Mouse (Mus musculus) Muller cell, postnatal 12 days (primary cell): Measurements from ENCODE around the gene Cst13.
"Not testable (repeated sequence)": the region's sequence is repeated elsewhere in the genome, so short reads cannot be mapped to it uniquely, and the experiment has no call there.

Experiments used
- DNase-seq: peaks from one replicate; pipeline ENCODE4 v3.0.0-alpha.2; 2015; ENCODE audit errors: inconsistent ontology term

Cst13 gene

DNA sequence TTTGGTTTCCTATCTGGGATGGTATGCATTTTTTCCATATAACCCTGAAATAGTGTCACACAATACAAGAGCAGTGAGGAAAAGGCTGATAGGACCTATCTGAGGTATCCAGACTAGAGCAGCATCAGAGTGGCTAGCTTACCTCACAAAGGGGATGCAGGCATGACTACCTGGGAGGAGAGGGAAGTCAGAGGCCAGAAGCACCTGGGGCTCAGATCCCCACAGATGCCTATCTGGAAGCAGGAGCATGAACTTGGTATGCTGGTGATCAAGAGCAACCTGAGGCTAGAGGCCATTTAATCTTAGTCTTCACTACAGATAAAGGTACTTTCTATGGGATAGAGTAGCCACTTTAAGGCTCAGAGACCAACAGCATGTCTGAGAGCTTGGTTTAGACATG is at the start of gene Cst13:
Gene Cst13 (plus strand): TSS at position 173 of the 400 bp plus-strand sequence.
- no peak for DNase-seq

GRCm38 (mm10) chr2:148771397-148771796 is 48.5 kb upstream of the Cst13 start, which contains the start of gene Cst11:
Gene Cst11, minus strand, starts transcription at chr2:148771497.
- DNase-seq, result not testable (repeated sequence)

DNA sequence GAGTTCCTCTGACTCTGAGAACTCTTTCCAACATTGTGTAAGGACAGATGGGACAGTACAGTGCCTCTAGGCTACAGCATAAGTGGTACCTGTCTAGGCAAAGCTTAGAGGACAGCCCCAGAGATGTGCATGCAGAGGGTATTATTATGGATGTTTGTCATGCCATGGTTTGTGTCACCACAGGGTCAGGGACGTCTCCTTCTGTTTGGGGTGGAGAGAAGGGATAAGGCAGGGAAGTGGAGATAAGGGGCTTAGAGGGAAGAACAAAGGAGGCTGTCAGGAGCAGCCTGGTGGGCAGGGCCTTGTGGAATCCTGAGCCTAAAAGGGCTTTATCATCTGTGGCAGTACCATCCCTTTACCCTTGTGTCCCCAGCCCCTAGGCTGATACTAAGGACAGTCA is 38.2 kb upstream of the Cst13 start, which contains the start of gene 8030411F24Rik:
Gene 8030411F24Rik (plus strand): TSS at position 301 of the 400 bp plus-strand sequence.
- no peak for DNase-seq

DNA sequence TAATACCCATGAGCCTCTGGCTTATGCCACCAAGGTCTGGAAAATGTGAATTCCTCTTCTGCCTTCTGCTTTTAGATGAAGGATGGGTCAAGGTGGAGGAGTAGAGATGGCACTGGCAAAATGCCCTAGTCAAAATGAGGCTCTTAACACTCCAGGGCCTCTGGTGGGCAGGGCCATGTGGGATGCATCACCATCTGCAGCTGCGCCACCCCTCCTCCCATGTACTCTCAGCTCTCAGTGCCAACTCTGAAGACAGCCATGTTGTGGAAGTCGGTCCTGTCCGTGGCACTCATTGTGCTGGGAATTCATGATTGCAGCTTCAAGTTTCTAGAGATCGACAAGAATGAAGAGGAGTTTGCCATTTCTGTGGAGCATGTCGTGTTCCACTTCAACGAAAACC is 30.7 kb upstream of the Cst13 start, which contains the start of gene Cst12:
Gene Cst12 (plus strand): TSS at position 220 of the 400 bp plus-strand sequence.
- DNase-seq, result no peak

GRCm38 (mm10) chr2:148798485-148798884 is 21.4 kb upstream of the Cst13 start, which contains the start of gene Cst8:
Gene Cst8, plus strand, starts transcription at chr2:148798785.
- no peak for DNase-seq

- DNase-seq, result no peak
Observed at GRCm38 (mm10) chr2:148801491-148801921, 18.4 kb upstream of the Cst13 start.

- peak; percentile 13 for DNase-seq
Observed at GRCm38 (mm10) chr2:148806696-148807095, 13.2 kb upstream of the Cst13 start.

DNA sequence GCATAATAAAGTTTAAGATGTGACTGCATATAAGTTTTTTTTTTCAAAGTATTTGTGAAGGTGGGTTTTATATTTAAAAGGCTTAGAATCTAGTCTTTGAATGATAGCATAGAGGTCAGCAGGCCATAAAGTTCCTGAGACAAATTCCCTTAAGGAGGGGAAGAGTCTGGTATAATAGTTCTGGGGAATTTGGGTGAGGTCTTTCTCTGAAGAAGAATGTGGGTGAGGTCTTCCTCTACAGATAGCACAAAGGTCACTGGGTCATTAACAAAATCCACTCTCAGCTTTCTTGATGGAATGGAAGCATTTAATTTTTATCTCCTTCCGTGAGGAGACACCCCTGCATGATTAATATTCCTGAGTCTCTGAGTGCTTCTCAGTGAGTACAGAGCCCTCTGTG is 6.1 kb downstream of the Cst13 start:
- DNase-seq, result no peak

- no peak for DNase-seq
Observed at GRCm38 (mm10) chr2:148834912-148835311, 15.0 kb downstream of the Cst13 start, which contains the start of gene Cst9. Gene Cst9, plus strand, starts transcription at chr2:148835147.

- DNase-seq, result no peak
Observed at GRCm38 (mm10) chr2:148838075-148838777, 18.3 kb downstream of the Cst13 start.

DNA sequence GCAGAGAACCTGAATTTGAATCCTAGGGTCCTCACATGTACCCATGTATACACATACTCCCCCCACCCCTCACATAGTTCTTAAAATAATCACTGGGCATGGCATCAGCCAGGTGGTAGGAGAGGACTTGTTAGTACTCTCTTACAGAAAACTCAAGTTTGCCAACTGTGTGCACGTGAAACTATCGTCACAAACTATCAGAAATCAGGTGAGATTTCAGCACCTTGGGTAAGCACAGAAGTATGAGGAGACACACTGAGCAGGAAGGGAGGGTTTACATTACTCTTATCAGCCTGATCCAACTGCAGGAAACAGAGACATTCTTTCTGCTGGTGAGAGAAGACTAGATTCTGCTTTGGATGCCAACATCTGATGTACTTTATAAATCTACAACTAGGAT is 19.3 kb downstream of the Cst13 start:
- DNase-seq, result no peak

DNA sequence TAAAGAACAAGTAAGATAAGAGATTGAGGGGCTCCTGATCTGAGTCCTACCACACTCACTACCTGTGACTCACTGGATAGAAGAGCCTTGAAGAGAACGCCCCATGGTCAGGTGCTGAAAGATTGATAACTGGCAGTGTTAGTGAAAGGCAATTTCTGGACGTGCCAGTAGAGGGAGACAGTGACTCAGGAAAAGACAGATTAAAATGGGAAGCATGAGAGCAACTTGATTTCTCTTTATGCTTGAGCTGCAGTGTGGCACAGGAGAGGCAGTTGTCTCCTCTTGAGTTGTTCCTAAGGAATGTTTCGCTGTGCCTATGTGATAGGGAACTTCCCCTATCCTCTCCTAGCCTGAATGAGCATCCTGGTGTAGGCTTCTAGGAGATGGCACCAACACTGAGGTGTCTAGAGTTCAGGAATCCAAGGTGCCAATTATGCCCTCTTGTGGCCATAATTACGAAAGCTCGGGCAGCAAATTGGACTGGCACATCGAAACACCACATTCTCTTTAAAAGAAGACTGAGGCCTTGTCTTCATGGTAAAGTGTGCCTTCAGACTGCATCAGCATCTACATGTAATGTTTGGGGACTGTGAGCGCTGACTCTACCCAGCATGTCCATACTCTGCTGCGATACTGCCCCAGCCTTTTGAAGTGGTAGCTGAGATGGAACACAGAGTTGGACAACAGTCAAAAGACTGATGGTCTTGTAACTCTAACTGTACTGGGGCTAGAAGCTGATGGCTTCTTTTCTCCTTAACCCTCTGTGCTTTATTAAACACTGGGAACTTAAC is 31.4 kb downstream of the Cst13 start:
- peak; percentile 77 for DNase-seq

DNA sequence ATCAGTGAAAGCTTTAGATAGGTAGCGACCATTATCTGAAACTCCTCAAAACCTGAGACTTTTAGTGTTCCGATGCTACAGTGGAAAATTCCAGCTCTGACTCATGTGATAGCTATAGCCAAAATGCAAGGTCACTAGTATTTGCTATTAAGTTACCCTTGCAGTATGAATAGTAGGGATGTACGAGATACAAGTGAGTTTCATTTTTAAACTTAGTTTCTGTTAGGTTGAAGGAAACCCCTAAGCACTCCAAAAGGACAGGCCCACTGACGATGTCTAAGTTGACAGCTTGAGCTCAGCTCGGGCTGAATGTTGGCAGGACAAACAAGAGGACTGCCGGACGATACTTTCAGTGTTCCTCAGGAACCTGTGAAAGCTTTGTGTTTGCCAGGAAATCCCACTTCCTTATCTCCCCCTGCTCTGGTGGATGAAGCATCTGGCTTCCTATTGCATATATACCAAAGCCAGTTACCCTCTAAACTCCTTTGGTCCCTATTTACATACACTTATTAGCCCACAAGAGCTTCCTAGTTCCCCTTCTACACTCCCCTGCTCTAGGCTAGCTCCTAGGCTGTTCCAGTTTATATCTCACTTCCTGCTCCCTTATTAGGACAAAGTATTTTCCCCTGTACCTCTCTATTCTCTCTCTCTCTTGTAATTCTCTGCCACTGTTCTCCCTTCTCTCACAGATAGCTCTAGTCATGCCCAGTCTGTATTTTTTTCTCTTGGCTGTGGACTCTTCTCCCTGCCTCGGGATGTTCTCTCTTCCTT is 36.9 kb downstream of the Cst13 start:
- peak; percentile 10 for DNase-seq

- DNase-seq, result peak; percentile 87
Observed at GRCm38 (mm10) chr2:148857506-148857905, 37.6 kb downstream of the Cst13 start.

DNA sequence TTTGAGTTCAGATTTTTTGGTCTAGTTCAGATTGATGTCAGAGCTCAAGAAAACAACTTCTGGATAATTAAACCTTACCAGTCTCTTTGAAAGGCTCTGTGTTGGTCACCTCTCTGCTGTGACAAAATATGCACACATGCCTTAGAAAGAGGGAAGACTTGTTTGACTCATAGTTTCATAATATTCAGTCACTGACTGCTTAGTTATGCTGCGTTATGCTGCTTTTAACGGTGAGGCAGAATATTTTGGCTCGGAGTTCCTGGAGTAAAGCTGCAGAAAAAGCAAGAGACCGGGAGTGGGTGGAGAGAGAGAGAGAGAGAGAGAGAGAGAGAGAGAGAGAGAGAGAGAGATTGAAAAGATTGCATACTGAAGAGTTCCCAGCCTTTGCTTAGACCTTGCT is 41.1 kb downstream of the Cst13 start:
- DNase-seq, result peak; percentile 17

DNA sequence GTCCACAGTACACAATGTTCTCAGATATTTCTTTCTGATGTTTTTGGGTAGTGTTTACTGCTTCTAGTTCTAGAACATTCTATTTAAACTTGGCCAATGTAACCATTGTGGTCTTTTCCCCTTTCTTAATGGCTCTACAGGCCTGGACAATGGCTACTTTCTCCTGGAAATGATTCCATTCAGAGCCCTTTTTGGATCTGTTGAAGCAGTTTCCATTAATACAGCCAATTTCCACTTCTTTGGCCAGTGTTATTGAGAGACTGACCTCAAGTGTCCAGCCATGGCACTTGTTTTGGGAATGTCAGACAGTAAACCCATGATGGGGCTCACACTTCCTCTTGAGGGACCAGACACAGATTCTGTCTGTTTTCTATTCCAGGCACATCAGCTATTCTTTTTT is 41.8 kb downstream of the Cst13 start:
- peak; percentile 61 for DNase-seq

DNA sequence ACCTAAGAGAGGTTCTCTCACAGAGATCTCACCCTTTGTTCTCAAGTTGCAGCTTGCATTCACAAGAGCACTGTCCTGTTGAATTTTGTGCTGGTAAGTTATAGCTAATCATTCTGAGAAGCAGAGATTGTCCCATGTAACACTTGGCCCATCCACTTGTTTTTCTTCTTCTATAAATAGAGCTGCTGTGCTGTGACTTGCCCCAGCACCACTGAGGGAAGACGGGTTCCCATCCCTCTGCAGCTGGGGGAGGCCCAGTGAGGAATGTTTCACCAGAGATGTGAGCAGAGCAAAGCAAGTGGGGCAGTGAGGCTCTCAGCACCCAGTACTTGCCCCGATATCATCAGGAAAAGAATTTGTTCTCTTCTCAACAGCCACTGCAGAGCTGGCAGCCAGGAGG is 45.1 kb downstream of the Cst13 start, which contains the start of gene 9230104L09Rik:
Gene 9230104L09Rik (minus strand): TSS at position 73 of the 400 bp plus-strand sequence.
- DNase-seq, result no peak

DNA sequence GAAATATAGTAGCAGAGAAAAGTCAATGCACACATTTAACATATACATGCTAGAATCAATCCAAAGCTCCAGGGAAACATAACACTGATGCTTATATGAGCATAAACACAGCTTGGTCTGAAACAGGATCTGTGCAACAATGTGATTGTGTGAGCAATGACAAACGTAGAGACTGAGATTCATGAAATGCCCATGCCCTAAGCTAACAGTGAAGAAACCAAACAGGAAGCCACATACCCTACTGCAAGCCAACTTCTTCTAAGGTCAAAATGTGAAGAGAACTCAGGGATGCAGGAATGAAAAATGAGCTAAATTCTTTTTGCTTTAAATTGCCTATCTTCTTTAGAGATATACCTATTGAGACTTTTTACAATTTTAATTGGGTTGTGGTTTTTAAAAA is 49.1 kb downstream of the Cst13 start:
- no peak for DNase-seq

DNA sequence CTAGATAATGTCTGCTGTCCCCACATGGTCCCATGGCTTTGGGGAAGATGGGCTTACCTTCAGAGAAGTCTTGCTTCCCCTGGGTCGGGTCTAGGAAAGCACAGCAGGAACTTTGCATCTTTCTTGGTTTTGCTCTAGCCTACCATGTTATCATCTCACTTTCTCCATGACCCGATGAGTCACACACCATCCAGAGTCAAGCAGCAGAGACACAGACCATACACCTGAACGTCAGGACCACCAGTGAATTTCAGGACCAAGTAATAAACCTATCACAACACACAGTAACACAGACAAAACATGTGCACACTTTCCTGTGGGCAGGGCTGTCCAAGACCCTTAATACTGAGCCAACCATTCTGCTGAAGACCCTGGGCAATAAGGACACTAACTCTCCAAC is 50.6 kb downstream of the Cst13 start:
- no peak for DNase-seq

- DNase-seq, result peak; percentile 58
Observed at GRCm38 (mm10) chr2:148872860-148873259, 53.0 kb downstream of the Cst13 start.

GRCm38 (mm10) chr2:148874224-148874616 is 54.3 kb downstream of the Cst13 start:
- DNase-seq, result no peak
